Mouse (Mus musculus): ENCODE results near the gene Hemk1. TPM values are rescaled to one million over a fixed set of nuclear protein-coding genes. Genes with fewer than 3 reads are reported as not detected.

The Hemk1 gene
- total and polyA plus RNA-seq, 3 experiments = 9.4 to 48.6 (median 29.6) TPM

GRCm38 (mm10) chr9:107296016-107296040, 42.3 kb downstream of the Hemk1 start, which contains the start of gene Cish:
Cish (plus strand) TSS chr9:107296026.
- ATAC-seq (ENCODE audit: extremely low read depth, insufficient number of reproducible peaks, low FRiP score, poor library complexity, severe bottlenecking) (no peak), DNase-seq (ENCODE audit: low spot score) (no peak)
- peaks cover 8% of the 10 kb centered on the region for H3K27me3 ChIP-seq (ENCODE audit: insufficient read depth, low read length)
- peaks cover 32% of the 10 kb centered on the region for H3K36me3 ChIP-seq (replicated peaks)
- H3K4me1 ChIP-seq (ENCODE audit: insufficient read depth, low read depth, low read length) = peaks cover 47% of the 10 kb centered on the region
- TF ChIP-seq GATA2 (IDR thresholded peaks at IDR 0.05; ENCODE audit: borderline replicate concordance, low read depth, low read length) = no peak
- no peak for TF ChIP-seq TAL1 (conservative IDR thresholded peaks at IDR 0.05; ENCODE audit: low read depth, low read length)
- no peak for TF ChIP-seq GATA1 (IDR thresholded peaks at IDR 0.05; ENCODE audit: borderline replicate concordance, low read length)
- no peak for TF ChIP-seq POLR2AphosphoS5 (IDR thresholded peaks at IDR 0.05; ENCODE audit: insufficient replicate concordance, low read depth, low read length)
- no peak for TF ChIP-seq CTCF (IDR thresholded peaks at IDR 0.05; ENCODE audit: low read depth, low read length)
- H3K4me3 ChIP-seq (ENCODE audit: low read depth, low read length) = peak within 1 kb of the TSS; percentile 84
- H3K9me3 ChIP-seq (replicated peaks) = no peaks in the 10 kb centered on the region

GRCm38 (mm10) chr9:107295616-107296015, 42.5 kb downstream of the Hemk1 start:
- no peaks in the 10 kb centered on the region for H3K9me3 ChIP-seq (replicated peaks)
- peaks cover 30% of the 10 kb centered on the region for H3K36me3 ChIP-seq (replicated peaks)
- H3K27me3 ChIP-seq (ENCODE audit: insufficient read depth, low read length) = peaks cover 8% of the 10 kb centered on the region
- peaks cover 46% of the 10 kb centered on the region for H3K4me1 ChIP-seq (ENCODE audit: insufficient read depth, low read depth, low read length)
- peak overlapping the region; percentile 84; the same call in 1 of the 2 replicates for H3K4me3 ChIP-seq (ENCODE audit: low read depth, low read length)
- TF ChIP-seq CTCF (IDR thresholded peaks at IDR 0.05; ENCODE audit: low read depth, low read length) (no peak), GATA2 (IDR thresholded peaks at IDR 0.05; ENCODE audit: borderline replicate concordance, low read depth, low read length) (peak; percentile 69; the same call in 1 of the 2 replicates)
- ATAC-seq (ENCODE audit: extremely low read depth, insufficient number of reproducible peaks, low FRiP score, poor library complexity, severe bottlenecking) = peak; percentile 46
- DNase-seq (ENCODE audit: low spot score) = peak; percentile 75

- TF ChIP-seq CTCF (IDR thresholded peaks at IDR 0.05; ENCODE audit: low read depth, low read length) (peak; percentile 52; the same call in 1 of the 2 replicates), GATA2 (IDR thresholded peaks at IDR 0.05; ENCODE audit: borderline replicate concordance, low read depth, low read length) (no peak)
- no peak for DNase-seq (ENCODE audit: low spot score)
- peak overlapping the region; percentile 30; the same call in 1 of the 2 replicates for H3K4me3 ChIP-seq (ENCODE audit: low read depth, low read length)
- H3K36me3 ChIP-seq (replicated peaks) = peaks cover 17% of the 10 kb centered on the region
- H3K9me3 ChIP-seq (replicated peaks) = no peaks in the 10 kb centered on the region
- peaks cover 44% of the 10 kb centered on the region for H3K4me1 ChIP-seq (ENCODE audit: insufficient read depth, low read depth, low read length)
- ATAC-seq (ENCODE audit: extremely low read depth, insufficient number of reproducible peaks, low FRiP score, poor library complexity, severe bottlenecking) = no peak
- H3K27me3 ChIP-seq (ENCODE audit: insufficient read depth, low read length) = peaks cover 8% of the 10 kb centered on the region
Observed at GRCm38 (mm10) chr9:107294249-107294648, 43.9 kb downstream of the Hemk1 start.

- ATAC-seq (ENCODE audit: extremely low read depth, insufficient number of reproducible peaks, low FRiP score, poor library complexity, severe bottlenecking) (no peak), DNase-seq (ENCODE audit: low spot score) (no peak)
- peaks cover 69% of the 10 kb centered on the region for H3K4me1 ChIP-seq (ENCODE audit: insufficient read depth, low read depth, low read length)
- H3K27me3 ChIP-seq (ENCODE audit: insufficient read depth, low read length) = peaks cover 8% of the 10 kb centered on the region
- no peak overlapping the region for H3K4me3 ChIP-seq (ENCODE audit: low read depth, low read length)
- peak; percentile 83 for TF ChIP-seq CTCF (IDR thresholded peaks at IDR 0.05; ENCODE audit: low read depth, low read length)
- no peak for TF ChIP-seq TAL1 (conservative IDR thresholded peaks at IDR 0.05; ENCODE audit: low read depth, low read length)
- peaks cover 28% of the 10 kb centered on the region for H3K36me3 ChIP-seq (replicated peaks)
- no peaks in the 10 kb centered on the region for H3K9me3 ChIP-seq (replicated peaks)
Observed at GRCm38 (mm10) chr9:107290897-107291296, 47.3 kb downstream of the Hemk1 start.

- Histone ChIP-seq H3K4me3 (ENCODE audit: low read depth, low read length) (peak within 1 kb of the TSS; percentile 81), H3K9me3 (replicated peaks) (no peaks in the 10 kb centered on the region), H3K36me3 (replicated peaks) (peaks cover 40% of the 10 kb centered on the region), H3K27me3 (ENCODE audit: insufficient read depth, low read length) (peaks cover 8% of the 10 kb centered on the region), H3K4me1 (ENCODE audit: insufficient read depth, low read depth, low read length) (peaks cover 67% of the 10 kb centered on the region)
- no peak for TF ChIP-seq POLR2AphosphoS5 (IDR thresholded peaks at IDR 0.05; ENCODE audit: insufficient replicate concordance, low read depth, low read length)
- TF ChIP-seq GATA2 (IDR thresholded peaks at IDR 0.05; ENCODE audit: borderline replicate concordance, low read depth, low read length) = no peak
- TF ChIP-seq GATA1 (IDR thresholded peaks at IDR 0.05; ENCODE audit: borderline replicate concordance, low read length) = no peak
- TF ChIP-seq TAL1 (conservative IDR thresholded peaks at IDR 0.05; ENCODE audit: low read depth, low read length) = no peak
- peak; percentile 76 for ATAC-seq (ENCODE audit: extremely low read depth, insufficient number of reproducible peaks, low FRiP score, poor library complexity, severe bottlenecking)
- DNase-seq (ENCODE audit: low spot score) = peak; percentile 91
Observed at GRCm38 (mm10) chr9:107289211-107290076, 48.7 kb downstream of the Hemk1 start, which contains the start of gene Mapkapk3. Mapkapk3 (minus strand) TSS chr9:107289877.

- Histone ChIP-seq H3K9me3 (replicated peaks) (no peaks in the 10 kb centered on the region), H3K4me1 (ENCODE audit: insufficient read depth, low read depth, low read length) (peaks cover 62% of the 10 kb centered on the region), H3K4me3 (ENCODE audit: low read depth, low read length) (peak overlapping the region; percentile 81), H3K36me3 (replicated peaks) (peaks cover 46% of the 10 kb centered on the region), H3K27me3 (ENCODE audit: insufficient read depth, low read length) (peaks cover 8% of the 10 kb centered on the region)
- peak; percentile 61 for ATAC-seq (ENCODE audit: extremely low read depth, insufficient number of reproducible peaks, low FRiP score, poor library complexity, severe bottlenecking)
- DNase-seq (ENCODE audit: low spot score) = peak; percentile 72
- TF ChIP-seq GATA1 (IDR thresholded peaks at IDR 0.05; ENCODE audit: borderline replicate concordance, low read length) (no peak), TAL1 (conservative IDR thresholded peaks at IDR 0.05; ENCODE audit: low read depth, low read length) (no peak), POLR2AphosphoS5 (IDR thresholded peaks at IDR 0.05; ENCODE audit: insufficient replicate concordance, low read depth, low read length) (no peak), GATA2 (IDR thresholded peaks at IDR 0.05; ENCODE audit: borderline replicate concordance, low read depth, low read length) (no peak), CTCF (IDR thresholded peaks at IDR 0.05; ENCODE audit: low read depth, low read length) (no peak)
Observed at GRCm38 (mm10) chr9:107288711-107289110, 49.4 kb downstream of the Hemk1 start.
